Mouse (Mus musculus) MEL (cell line): ENCODE results near the gene Hsf4.

Source experiments
- CTCF ChIP-seq, 3 experiments: IDR thresholded peaks in 2 of 3; conservative IDR thresholded peaks in 1 of 3; 2 replicates each; pipeline ENCODE4 v1.5.1; 2011 to 2012; ENCODE audit warnings: low read length in 3 of 3, low read depth in 2 of 3, mild to moderate bottlenecking in 2 of 3, improper control_type of control experiment in 1 of 3, inconsistent platforms in 1 of 3, mixed read lengths in 1 of 3, moderate library complexity in 1 of 3; ENCODE audit not compliant: control insufficient read depth in 1 of 3, insufficient read depth in 1 of 3, poor library complexity in 1 of 3, severe bottlenecking in 1 of 3
- EP300 ChIP-seq, 2 experiments: IDR thresholded peaks; 2 replicates each; pipeline ENCODE4 v1.6.1; 2011; ENCODE audit warnings: improper control_type of control experiment in 2 of 2, low read length in 2 of 2, low read depth in 1 of 2, mild to moderate bottlenecking in 1 of 2
- POLR2A ChIP-seq, 2 experiments: IDR thresholded peaks; 2 replicates each; pipeline ENCODE4 v1.6.1; 2011 to 2012; ENCODE audit warnings: low read length in 2 of 2, mild to moderate bottlenecking in 2 of 2, control low read depth in 1 of 2, improper control_type of control experiment in 1 of 2, low read depth in 1 of 2, moderate library complexity in 1 of 2; ENCODE audit not compliant: control insufficient read depth in 1 of 2, insufficient read depth in 1 of 2, poor library complexity in 1 of 2
- SIN3A ChIP-seq: IDR thresholded peaks from 2 replicates; pipeline ENCODE4 v1.6.1; 2012; ENCODE audit warnings: low read length, improper control_type of control experiment, inconsistent platforms
- USF2 ChIP-seq, 2 experiments: IDR thresholded peaks; 2 replicates each; pipeline ENCODE4 v1.6.1; 2011 to 2012; ENCODE audit warnings: improper control_type of control experiment in 2 of 2, low read length in 2 of 2, borderline replicate concordance in 1 of 2, inconsistent platforms in 1 of 2, low read depth in 1 of 2, mild to moderate bottlenecking in 1 of 2; ENCODE audit not compliant: insufficient read depth in 1 of 2
- ZMIZ1 ChIP-seq: IDR thresholded peaks from 2 replicates; pipeline ENCODE4 v1.6.1; 2012; ENCODE audit warnings: low read depth, mild to moderate bottlenecking, inconsistent platforms, low read length, improper control_type of control experiment, moderate library complexity

- TF ChIP-seq POLR2A (IDR thresholded peaks at IDR 0.05; ENCODE audit: control insufficient read depth in 1 of 2, insufficient read depth in 1 of 2, low read depth in 1 of 2, low read length in 2 of 2, poor library complexity in 1 of 2), result no peak
- no peak for TF ChIP-seq EP300 (IDR thresholded peaks at IDR 0.05; ENCODE audit: low read depth in 1 of 2, low read length in 2 of 2)
- no peak; the same call in 1 of the 2 replicates for TF ChIP-seq SIN3A
- TF ChIP-seq CTCF (IDR thresholded peaks at IDR 0.05 in 2 of 3, conservative IDR thresholded peaks at IDR 0.05 in 1 of 3; ENCODE audit: control insufficient read depth in 1 of 3, insufficient read depth in 1 of 3, low read depth in 2 of 3, low read length in 3 of 3, poor library complexity in 1 of 3, severe bottlenecking in 1 of 3), result peak; percentile 9 to 20 (median 19); a peak in 2 of 6 replicates
- TF ChIP-seq USF2 (IDR thresholded peaks at IDR 0.05; ENCODE audit: borderline replicate concordance in 1 of 2, insufficient read depth in 1 of 2, low read depth in 1 of 2, low read length in 2 of 2), result no peak
- no peak for TF ChIP-seq ZMIZ1
Measured at GRCm38 (mm10) chr8:105288231-105288630, 18.6 kb downstream of the Hsf4 start.
